Mouse (Mus musculus) megakaryocyte-erythroid progenitor cell, adult 5-6 weeks (primary cell): ENCODE measurements around the gene Scn7a. TPM values are rescaled to one million over a fixed set of nuclear protein-coding genes. Genes with fewer than 3 reads are reported as not detected.

Source experiments
- ATAC-seq: replicated peaks from 2 replicates; pipeline ENCODE4 v1.8.0; 2016; ENCODE audit warnings: mild to moderate bottlenecking, inconsistent platforms; ENCODE audit not compliant: severe bottlenecking, poor library complexity, low FRiP score, low TSS enrichment
- total RNA-seq, 2 experiments: library from RNA; stranded (forward) in 1 of 2; stranded (reverse) in 1 of 2; fragments of 200-1000, 215-1000 nt in 1 of 2; fragments of >200 nt in 1 of 2; fragmentation: Nextera tagmentation in 1 of 2; gene quantifications; 2 replicates each; pipeline ENCODE4 v1.2.3; 2014 to 2017

Gene Scn7a
- total RNA-seq, 2 experiments from 2014 or later = not detected

DNA sequence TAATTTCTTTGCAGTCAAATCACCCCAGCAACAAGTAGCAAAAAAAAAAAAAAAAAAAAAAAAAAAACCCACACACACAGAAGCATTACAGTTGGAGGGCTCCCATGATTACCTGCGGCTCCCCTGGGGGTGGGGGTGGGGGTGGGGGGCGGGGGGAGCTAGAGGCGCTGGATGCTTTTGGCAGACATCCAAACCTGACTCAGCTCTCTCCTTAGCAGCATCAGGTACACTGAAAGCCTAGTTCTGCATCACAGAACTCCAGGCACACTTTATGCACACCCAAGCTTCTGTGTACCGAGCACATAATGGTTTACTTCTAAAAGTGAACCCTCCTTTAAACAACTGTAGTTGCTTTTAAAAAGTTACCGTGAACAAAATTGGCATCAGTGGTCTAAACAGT, 152.0 kb downstream of the Scn7a start:
- ATAC-seq = no peak

Other genes with a start within 250 kb of the Scn7a start
- gene Scn9a, start 150.0 kb downstream of the Scn7a start, total RNA-seq (2014; fragmentation: Nextera tagmentation) = not detected in 2 replicates
- not detected in 2 replicates for gene Scn9a, start 150.0 kb downstream of the Scn7a start, total RNA-seq (2017)